Mouse (Mus musculus): ENCODE data around the gene Cmss1. TPM values are rescaled to one million over a fixed set of nuclear protein-coding genes. Genes with fewer than 3 reads are reported as not detected.
A peak's percentile ranks its signal among the peaks of the same experiment; 100 is the strongest.

Gene Cmss1
- polyA plus RNA-seq, 1 experiment from 2014 or later: 43.7 TPM

DNA sequence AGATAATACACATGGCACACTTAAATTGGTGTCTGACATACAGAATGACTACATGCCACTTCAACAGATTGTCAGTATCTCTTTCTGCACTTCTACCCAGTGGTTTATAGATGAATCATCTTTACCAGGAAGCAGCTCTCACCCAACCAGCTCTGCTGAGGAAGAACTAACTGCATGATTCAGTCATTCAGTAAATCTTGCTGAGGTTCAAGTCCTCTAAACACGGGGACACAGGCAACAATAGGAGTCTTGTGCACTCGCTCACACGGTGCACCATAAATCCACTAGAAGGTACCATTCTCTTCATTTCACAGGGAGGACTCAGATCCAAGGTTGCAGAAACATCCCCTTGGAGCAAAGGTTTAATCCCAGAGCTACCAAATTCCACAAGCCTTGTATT lies 105.8 kb downstream of the Cmss1 start:
- peaks cover 18% of the 10 kb centered on the region for H3K4me1 ChIP-seq
- no peaks in the 10 kb centered on the region for H3K9me3 ChIP-seq
- no peak overlapping the region for H3K27ac ChIP-seq
- DNase-seq (ENCODE audit: low spot score): no peak
- no peaks in the 10 kb centered on the region for H3K27me3 ChIP-seq (ENCODE audit: insufficient read depth, poor library complexity, severe bottlenecking)
- no peaks in the 10 kb centered on the region for H3K36me3 ChIP-seq
- no peak overlapping the region for H3K4me3 ChIP-seq
- 74% methylated on average over 3 of the region's 3 CpGs for WGBS

- no peak for DNase-seq (ENCODE audit: low spot score)
- peaks cover 17% of the 10 kb centered on the region for H3K4me1 ChIP-seq
These were observed 110.1 kb downstream of the Cmss1 start for GRCm38 (mm10) chr16:57496437-57497173.

GRCm38 (mm10) chr16:57495476-57496203 lies 111.0 kb downstream of the Cmss1 start:
- peaks cover 17% of the 10 kb centered on the region for H3K4me1 ChIP-seq
- no peaks in the 10 kb centered on the region for H3K9me3 ChIP-seq
- WGBS: 73% methylated on average over 10 of the region's 10 CpGs
- no peaks in the 10 kb centered on the region for H3K36me3 ChIP-seq
- no peaks in the 10 kb centered on the region for H3K27me3 ChIP-seq (ENCODE audit: insufficient read depth, poor library complexity, severe bottlenecking)
- no peak overlapping the region for H3K4me3 ChIP-seq
- peak overlapping the region; percentile 10; the same call in 1 of the 2 replicates for H3K27ac ChIP-seq
- no peak for DNase-seq (ENCODE audit: low spot score)

More at GRCm38 (mm10) chr16:57496437-57497173, 110.1 kb downstream of the Cmss1 start:
- no peaks in the 10 kb centered on the region for H3K9me3 ChIP-seq
- peak overlapping the region; percentile 10; the same call in 1 of the 2 replicates for H3K27ac ChIP-seq
- no peaks in the 10 kb centered on the region for H3K27me3 ChIP-seq (ENCODE audit: insufficient read depth, poor library complexity, severe bottlenecking)
- WGBS: 68% methylated on average over 10 of the region's 10 CpGs
- no peak overlapping the region for H3K4me3 ChIP-seq
- no peaks in the 10 kb centered on the region for H3K36me3 ChIP-seq

DNA sequence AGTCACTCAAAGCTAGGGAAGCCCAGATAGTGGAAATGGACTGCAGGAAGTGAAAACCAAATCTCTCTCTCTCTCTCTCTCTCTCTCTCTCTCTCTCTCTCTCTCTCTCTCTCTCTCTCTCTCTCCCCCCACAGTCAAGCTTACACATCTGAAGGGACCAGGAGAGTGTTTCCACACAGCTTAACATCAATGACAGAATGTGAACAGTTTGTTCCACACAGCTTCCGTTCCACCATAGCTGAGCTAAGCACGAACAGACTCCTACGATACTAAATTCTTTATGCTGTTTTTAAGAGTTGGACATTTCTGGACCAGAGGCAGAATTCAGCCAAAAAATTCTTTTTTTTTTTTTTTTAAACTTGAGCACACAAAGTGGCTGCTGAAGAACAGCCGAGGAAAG lies 114.8 kb downstream of the Cmss1 start:
- Histone ChIP-seq H3K9me3 (no peaks in the 10 kb centered on the region), H3K27ac (no peak overlapping the region), H3K36me3 (no peaks in the 10 kb centered on the region), H3K4me3 (no peak overlapping the region), H3K4me1 (peaks cover 14% of the 10 kb centered on the region), H3K27me3 (ENCODE audit: insufficient read depth, poor library complexity, severe bottlenecking) (no peaks in the 10 kb centered on the region)
- 91% methylated on average over 4 of the region's 4 CpGs for WGBS
- DNase-seq (ENCODE audit: low spot score): no peak

- H3K4me1 ChIP-seq: peaks cover 2% of the 10 kb centered on the region
- WGBS: 88% methylated on average over 8 of the region's 8 CpGs
- no peaks in the 10 kb centered on the region for H3K27me3 ChIP-seq (ENCODE audit: insufficient read depth, poor library complexity, severe bottlenecking)
- no peaks in the 10 kb centered on the region for H3K9me3 ChIP-seq
- no peak overlapping the region for H3K4me3 ChIP-seq
- DNase-seq (ENCODE audit: low spot score): no peak
- no peaks in the 10 kb centered on the region for H3K36me3 ChIP-seq
- no peak overlapping the region for H3K27ac ChIP-seq
These were observed 116.0 kb downstream of the Cmss1 start for GRCm38 (mm10) chr16:57490691-57491090.

DNA sequence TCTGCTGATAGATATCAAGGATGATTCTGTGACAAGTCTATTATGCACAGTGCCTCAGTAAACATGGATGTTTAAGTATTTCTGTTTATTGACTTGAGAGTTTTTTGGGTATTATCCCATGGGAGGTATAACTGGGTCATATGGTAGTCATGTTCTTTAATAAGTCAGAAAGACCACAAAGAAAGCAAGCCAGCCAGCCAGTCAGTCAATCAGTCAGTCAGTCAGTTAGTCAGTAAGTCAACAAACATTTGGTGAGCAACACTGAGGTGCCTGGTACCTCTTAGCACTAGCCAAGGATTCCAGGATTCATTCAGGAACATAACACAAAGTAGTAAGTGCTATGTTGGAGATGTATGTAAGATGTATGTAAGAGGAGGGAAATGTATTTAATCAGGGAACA lies 118.0 kb downstream of the Cmss1 start:
- Histone ChIP-seq H3K36me3 (no peaks in the 10 kb centered on the region), H3K4me1 (0 out of 2 replicates have a peak, but pooled peaks cover 3% of the 10 kb centered on the region), H3K9me3 (no peaks in the 10 kb centered on the region), H3K4me3 (no peak overlapping the region), H3K27ac (no peak overlapping the region), H3K27me3 (ENCODE audit: insufficient read depth, poor library complexity, severe bottlenecking) (no peaks in the 10 kb centered on the region)
- DNase-seq (ENCODE audit: low spot score): no peak

- H3K36me3 ChIP-seq: no peaks in the 10 kb centered on the region
- no peak overlapping the region for H3K4me3 ChIP-seq
- peaks cover 8% of the 10 kb centered on the region; the same call in 1 of the 2 replicates for H3K4me1 ChIP-seq
- H3K27me3 ChIP-seq (ENCODE audit: insufficient read depth, poor library complexity, severe bottlenecking): no peaks in the 10 kb centered on the region
- no peaks in the 10 kb centered on the region for H3K9me3 ChIP-seq
- 89% methylated on average over 5 of the region's 5 CpGs for whole genome bisulfite sequencing
- DNase-seq (ENCODE audit: low spot score): no peak
- no peak overlapping the region for H3K27ac ChIP-seq
These were observed 120.4 kb downstream of the Cmss1 start for GRCm38 (mm10) chr16:57486266-57486665.

DNA sequence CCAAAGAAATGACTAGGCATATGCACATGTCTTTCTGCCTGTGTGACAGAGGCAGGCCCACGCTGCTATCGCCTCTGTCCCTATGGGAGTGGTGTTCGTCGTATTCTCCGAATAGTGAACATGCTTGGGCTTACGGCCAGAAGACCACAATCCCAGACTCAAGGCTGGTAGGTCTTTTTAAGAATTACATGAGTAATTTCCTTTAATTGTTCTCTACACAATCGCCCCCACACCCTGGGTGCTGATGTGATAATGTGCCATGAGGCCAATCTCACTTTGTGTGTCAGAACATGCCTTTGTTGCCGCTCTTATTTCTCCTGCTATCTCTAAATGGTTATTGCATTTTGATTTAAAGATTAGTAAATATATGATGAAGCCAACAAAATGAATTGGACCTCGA lies 121.4 kb downstream of the Cmss1 start:
- peaks cover 12% of the 10 kb centered on the region; the same call in 1 of the 2 replicates for H3K4me1 ChIP-seq
- H3K36me3 ChIP-seq: no peaks in the 10 kb centered on the region
- H3K4me3 ChIP-seq: no peak overlapping the region
- no peaks in the 10 kb centered on the region for H3K9me3 ChIP-seq
- H3K27ac ChIP-seq: no peak overlapping the region
- 74% methylated on average over 9 of the region's 9 CpGs for WGBS
- DNase-seq (ENCODE audit: low spot score): no peak
- no peaks in the 10 kb centered on the region for H3K27me3 ChIP-seq (ENCODE audit: insufficient read depth, poor library complexity, severe bottlenecking)

DNA sequence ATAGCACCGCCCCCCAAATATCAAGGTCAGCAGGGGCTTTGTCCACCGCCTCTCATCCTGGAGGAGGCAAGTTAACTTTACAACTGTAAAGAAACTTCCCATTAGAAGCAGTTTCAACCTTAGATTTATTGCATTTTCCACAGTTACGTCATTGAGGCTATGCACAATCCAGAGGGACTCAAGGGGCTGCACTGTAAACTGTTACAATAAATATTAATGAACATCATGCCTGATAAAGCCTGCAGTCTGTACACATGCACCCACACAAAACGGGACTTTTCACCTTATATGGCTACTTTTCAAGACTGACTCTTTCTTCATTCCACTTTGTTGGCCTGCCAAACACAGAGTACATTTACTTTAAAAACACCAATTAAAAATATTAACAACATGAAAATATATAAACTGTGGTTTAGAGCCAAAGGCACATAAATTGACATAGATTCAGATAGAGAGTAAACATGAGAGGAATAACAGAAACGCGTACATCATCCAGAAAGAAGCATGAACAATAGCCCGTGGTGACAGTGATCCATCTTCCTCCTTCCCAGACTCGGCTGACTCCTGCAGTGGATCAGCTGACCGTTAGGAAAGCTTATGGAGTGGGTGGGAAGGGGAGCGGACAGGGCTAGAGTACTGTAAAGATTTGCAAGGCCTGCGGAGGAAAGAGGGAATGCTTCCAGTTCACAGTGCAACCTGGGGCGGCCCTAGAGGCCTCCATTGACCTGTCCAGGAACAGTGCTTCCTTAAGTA lies 122.4 kb downstream of the Cmss1 start:
- WGBS: 65% methylated on average over 12 of the region's 12 CpGs
- H3K27me3 ChIP-seq (ENCODE audit: insufficient read depth, poor library complexity, severe bottlenecking): no peaks in the 10 kb centered on the region
- peaks cover 12% of the 10 kb centered on the region; the same call in 1 of the 2 replicates for H3K4me1 ChIP-seq
- H3K36me3 ChIP-seq: no peaks in the 10 kb centered on the region
- no peak overlapping the region for H3K4me3 ChIP-seq
- H3K27ac ChIP-seq: no peak overlapping the region
- no peak for DNase-seq (ENCODE audit: low spot score)
- no peaks in the 10 kb centered on the region for H3K9me3 ChIP-seq

DNA sequence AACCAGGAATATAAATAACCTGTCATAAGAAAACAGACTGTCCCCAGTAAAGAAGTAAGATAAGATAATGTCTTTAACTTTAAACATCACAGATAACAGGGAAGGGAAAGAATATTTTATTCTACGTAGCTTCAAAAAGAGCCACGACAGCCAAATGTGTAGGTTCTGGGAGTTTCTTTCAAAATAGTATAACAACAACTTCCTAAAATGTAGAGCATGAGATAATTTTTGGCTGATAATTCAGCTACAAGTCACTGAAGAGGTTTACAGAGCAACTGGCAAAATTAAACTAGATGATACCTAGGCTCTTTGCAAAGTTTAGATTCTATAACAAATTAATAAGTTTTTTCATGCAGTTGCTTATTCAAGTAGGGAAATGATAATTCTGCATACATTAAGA lies 123.2 kb downstream of the Cmss1 start:
- Histone ChIP-seq H3K4me1 (peaks cover 12% of the 10 kb centered on the region; the same call in 1 of the 2 replicates), H3K9me3 (no peaks in the 10 kb centered on the region), H3K27ac (no peak overlapping the region), H3K27me3 (ENCODE audit: insufficient read depth, poor library complexity, severe bottlenecking) (no peaks in the 10 kb centered on the region), H3K36me3 (no peaks in the 10 kb centered on the region), H3K4me3 (no peak overlapping the region)
- WGBS: 41% methylated on average over 2 of the region's 2 CpGs
- DNase-seq (ENCODE audit: low spot score): no peak

GRCm38 (mm10) chr16:57482911-57483310 lies 123.8 kb downstream of the Cmss1 start:
- WGBS: 41% methylated on average over 4 of the region's 4 CpGs
- no peaks in the 10 kb centered on the region for H3K36me3 ChIP-seq
- DNase-seq (ENCODE audit: low spot score): no peak
- H3K27ac ChIP-seq: no peak overlapping the region
- H3K9me3 ChIP-seq: no peaks in the 10 kb centered on the region
- no peak overlapping the region for H3K4me3 ChIP-seq
- peaks cover 12% of the 10 kb centered on the region; the same call in 1 of the 2 replicates for H3K4me1 ChIP-seq
- no peaks in the 10 kb centered on the region for H3K27me3 ChIP-seq (ENCODE audit: insufficient read depth, poor library complexity, severe bottlenecking)

- H3K4me3 ChIP-seq: no peak overlapping the region
- H3K36me3 ChIP-seq: no peaks in the 10 kb centered on the region
- peaks cover 12% of the 10 kb centered on the region; the same call in 1 of the 2 replicates for H3K4me1 ChIP-seq
- WGBS: 64% methylated on average over 6 of the region's 6 CpGs
- H3K9me3 ChIP-seq: no peaks in the 10 kb centered on the region
- DNase-seq (ENCODE audit: low spot score): no peak
- H3K27ac ChIP-seq: no peak overlapping the region
- H3K27me3 ChIP-seq (ENCODE audit: insufficient read depth, poor library complexity, severe bottlenecking): no peaks in the 10 kb centered on the region
These were observed 124.4 kb downstream of the Cmss1 start for GRCm38 (mm10) chr16:57482264-57482663.

DNA sequence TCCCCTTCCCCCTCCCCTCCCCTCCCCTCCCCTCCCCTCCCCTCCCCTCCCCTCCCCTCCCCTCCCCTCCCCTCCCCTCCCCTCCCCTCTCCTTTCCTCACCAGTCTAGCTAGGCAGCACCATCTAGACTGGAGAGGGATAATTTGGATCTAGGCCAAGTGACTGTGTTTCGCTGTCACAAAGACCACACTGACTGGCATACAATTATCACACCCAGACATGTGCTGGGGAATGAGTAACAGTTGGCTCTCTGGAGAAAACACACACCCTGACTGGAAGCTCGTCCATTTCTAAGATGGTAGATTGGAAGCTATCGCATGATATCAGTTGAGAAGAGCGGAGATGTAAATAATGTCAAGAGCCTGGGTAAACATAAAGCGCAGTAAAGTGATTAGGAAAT lies 126.9 kb downstream of the Cmss1 start:
- Histone ChIP-seq H3K27ac (no peak overlapping the region), H3K4me1 (peaks cover 12% of the 10 kb centered on the region; the same call in 1 of the 2 replicates), H3K4me3 (no peak overlapping the region), H3K27me3 (ENCODE audit: insufficient read depth, poor library complexity, severe bottlenecking) (no peaks in the 10 kb centered on the region), H3K9me3 (no peaks in the 10 kb centered on the region), H3K36me3 (peaks cover 6% of the 10 kb centered on the region; the same call in 1 of the 2 replicates)
- WGBS: 59% methylated on average over 5 of the region's 5 CpGs
- DNase-seq (ENCODE audit: low spot score): no peak

Measured in heart, embryonic 10.5 days (tissue).